Mouse (Mus musculus): ENCODE data around the gene Chst10. TPM values are rescaled to one million over a fixed set of nuclear protein-coding genes. Genes with fewer than 3 reads are reported as not detected.

The Chst10 gene
- polyA plus RNA-seq (2015; fragmentation: Nextera tagmentation; extraction: Ambion mirVana), result 2.0 and 2.7 TPM in 2 replicates

DNA sequence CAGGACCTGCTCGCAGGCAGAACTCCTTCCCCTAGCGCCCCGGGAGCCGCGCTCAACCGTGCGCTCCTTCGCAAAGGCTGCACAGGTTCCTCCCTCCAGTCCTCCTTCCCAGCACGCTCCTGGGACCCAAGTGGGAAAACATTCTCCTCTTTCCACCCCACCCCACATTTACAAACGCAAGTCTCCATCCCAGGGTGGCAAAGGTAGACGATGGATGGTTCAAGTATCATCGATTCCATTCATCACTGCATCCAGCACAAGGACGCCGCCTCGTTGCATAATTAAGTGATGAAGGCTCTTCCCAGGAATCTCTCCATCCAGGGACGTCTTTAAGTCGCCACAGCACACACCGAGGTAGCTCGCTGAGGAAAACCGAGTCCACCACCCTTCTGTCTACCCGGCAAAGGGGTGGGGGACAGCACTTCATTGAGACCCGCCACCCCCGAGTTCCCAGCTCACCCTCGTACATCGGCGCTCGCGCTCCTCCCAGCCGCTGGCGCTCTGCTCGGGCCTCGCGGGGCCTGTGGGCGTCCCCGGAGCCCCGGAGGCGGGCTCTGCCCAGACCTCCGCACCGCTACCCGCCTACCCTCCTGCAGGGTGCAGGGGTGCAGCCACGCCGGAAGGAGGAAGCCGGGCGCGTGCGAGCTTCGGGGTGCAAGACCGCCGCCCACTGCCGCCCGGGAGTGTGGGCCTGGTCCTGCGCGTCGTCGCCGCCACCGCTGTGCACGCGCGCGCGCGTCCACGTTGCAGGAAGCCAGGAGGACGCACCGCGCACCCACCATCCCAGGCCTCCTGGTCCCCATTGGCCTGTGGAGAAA lies at the start of gene Chst10:
Gene Chst10, minus strand, starts transcription at position 731 of the 818 bp plus-strand sequence.
- under 1% methylated on average over 63 of the region's 67 CpGs for WGBS
- peak within 1 kb of the TSS; percentile 78 for H3K9ac ChIP-seq
- H3K4me2 ChIP-seq, result peak within 1 kb of the TSS; percentile 87
- H3K4me1 ChIP-seq, result peaks cover 8% of the 10 kb centered on the region; the same call in 1 of the 2 replicates
- no peaks in the 10 kb centered on the region for H3K9me3 ChIP-seq
- peaks cover 35% of the 10 kb centered on the region for H3K27me3 ChIP-seq (replicated peaks)
- no peak within 1 kb of the TSS for H3K27ac ChIP-seq (replicated peaks)
- peak within 1 kb of the TSS; percentile 68 for H3K4me3 ChIP-seq
- H3K36me3 ChIP-seq, result no peaks in the 10 kb centered on the region
- ATAC-seq (ENCODE audit: extremely low read depth, insufficient number of reproducible peaks, low FRiP score, low TSS enrichment), result peak; percentile 77

DNA sequence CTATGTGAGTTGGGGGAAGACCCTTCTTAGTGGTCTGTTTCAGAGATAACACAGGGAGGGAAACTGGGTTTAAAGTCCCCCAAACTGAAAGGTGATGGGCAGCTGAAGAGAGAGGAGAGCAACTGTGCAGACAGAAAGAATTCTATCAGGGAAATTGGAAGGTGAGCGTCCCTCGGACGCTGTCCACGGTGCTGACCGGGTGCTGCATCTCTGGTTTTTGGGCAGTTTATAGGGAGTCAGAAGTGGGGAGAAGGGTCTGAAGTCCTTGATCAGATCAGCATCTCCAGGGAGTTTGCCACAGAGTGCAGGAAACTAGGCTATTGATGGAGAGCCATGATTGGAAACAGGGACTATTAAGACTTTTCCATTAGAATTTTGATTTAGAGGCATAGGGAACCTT lies 41.6 kb upstream of the Chst10 start:
- 0 out of 2 replicates have a peak, but pooled peaks cover 8% of the 10 kb centered on the region for H3K27me3 ChIP-seq (replicated peaks)
- H3K4me1 ChIP-seq, result no peaks in the 10 kb centered on the region
- no peak for ATAC-seq (ENCODE audit: extremely low read depth, insufficient number of reproducible peaks, low FRiP score, low TSS enrichment)
- H3K36me3 ChIP-seq, result no peaks in the 10 kb centered on the region
- no peak overlapping the region for H3K27ac ChIP-seq (replicated peaks)
- no peaks in the 10 kb centered on the region for H3K9me3 ChIP-seq
- 3% methylated on average over 5 of the region's 5 CpGs for WGBS
- H3K4me2 ChIP-seq, result no peak overlapping the region
- H3K9ac ChIP-seq, result no peak overlapping the region
- no peak overlapping the region for H3K4me3 ChIP-seq

DNA sequence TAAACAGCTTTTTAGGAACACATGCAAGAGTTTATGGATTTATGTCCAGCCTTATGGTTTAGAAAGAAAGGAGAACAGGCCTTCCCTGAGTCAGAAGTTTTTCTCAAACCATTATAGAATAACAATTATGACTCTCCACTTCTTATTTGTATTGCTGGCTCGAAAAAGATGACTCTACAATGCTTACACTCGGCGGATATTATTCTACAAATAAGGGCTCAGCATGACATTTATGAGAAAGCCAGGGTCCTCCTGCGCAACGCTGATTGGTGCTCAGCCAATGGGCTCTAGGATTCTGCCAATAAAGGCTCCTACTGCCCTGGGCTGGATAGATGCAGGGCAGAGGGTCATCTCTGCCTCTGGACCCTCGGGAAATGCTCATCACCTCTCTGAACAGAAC lies 40.9 kb upstream of the Chst10 start, which contains the start of gene Nms:
Gene Nms, plus strand, starts transcription at position 301 of the 400 bp plus-strand sequence.
- no peak within 1 kb of the TSS for H3K9ac ChIP-seq
- WGBS, result 69% methylated on average over 6 of the region's 6 CpGs
- H3K4me1 ChIP-seq, result no peaks in the 10 kb centered on the region
- no peak within 1 kb of the TSS for H3K4me2 ChIP-seq
- H3K27ac ChIP-seq (replicated peaks), result no peak within 1 kb of the TSS
- no peak within 1 kb of the TSS for H3K4me3 ChIP-seq
- no peak for ATAC-seq (ENCODE audit: extremely low read depth, insufficient number of reproducible peaks, low FRiP score, low TSS enrichment)
- H3K36me3 ChIP-seq, result no peaks in the 10 kb centered on the region
- H3K9me3 ChIP-seq, result no peaks in the 10 kb centered on the region
- 0 out of 2 replicates have a peak, but pooled peaks cover 5% of the 10 kb centered on the region for H3K27me3 ChIP-seq (replicated peaks)

DNA sequence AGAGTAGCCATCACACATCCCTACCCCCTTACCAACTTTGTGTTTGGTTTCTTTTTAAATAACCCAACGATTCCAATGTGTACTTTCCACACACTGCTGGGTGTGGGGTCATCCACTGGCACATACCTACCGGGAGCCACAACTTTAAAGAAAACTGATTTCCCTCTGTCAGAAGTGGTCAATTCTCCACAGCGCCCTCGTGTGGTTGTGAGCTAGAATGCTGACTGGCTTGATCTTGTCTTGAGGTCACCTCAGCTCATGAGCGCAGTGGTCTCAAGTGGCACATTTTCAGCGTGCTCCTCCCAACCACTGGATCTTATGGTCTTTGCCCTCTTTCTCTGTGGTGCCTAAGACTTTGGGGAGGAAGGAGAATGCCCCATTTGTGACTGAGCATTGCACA lies 38.8 kb upstream of the Chst10 start:
- no peaks in the 10 kb centered on the region for H3K9me3 ChIP-seq
- H3K4me3 ChIP-seq, result no peak overlapping the region
- H3K4me1 ChIP-seq, result no peaks in the 10 kb centered on the region
- 21% methylated on average over 6 of the region's 6 CpGs for WGBS
- H3K9ac ChIP-seq, result no peak overlapping the region
- H3K27ac ChIP-seq (replicated peaks), result no peak overlapping the region
- ATAC-seq (ENCODE audit: extremely low read depth, insufficient number of reproducible peaks, low FRiP score, low TSS enrichment), result no peak
- H3K27me3 ChIP-seq (replicated peaks), result no peaks in the 10 kb centered on the region
- H3K4me2 ChIP-seq, result no peak overlapping the region
- no peaks in the 10 kb centered on the region for H3K36me3 ChIP-seq

DNA sequence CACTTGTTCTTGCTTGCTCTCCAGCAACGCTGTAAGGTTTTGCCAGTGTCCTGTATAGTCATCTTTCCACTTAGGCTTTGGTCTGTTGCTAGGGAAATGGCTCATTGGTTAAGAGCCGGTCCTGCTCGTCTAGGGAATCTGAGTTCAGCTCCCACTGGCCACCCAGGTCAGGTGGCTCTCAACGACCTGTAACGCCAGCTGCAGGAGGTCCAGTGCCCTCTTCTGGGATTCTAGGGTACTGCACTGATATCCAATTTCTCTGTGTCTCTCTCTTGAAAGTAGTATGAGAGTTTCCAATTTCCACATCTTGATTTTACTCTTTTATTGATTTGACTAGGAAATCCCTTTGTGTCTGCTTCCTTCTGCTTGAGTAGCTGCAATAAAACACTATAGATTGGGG lies 36.7 kb upstream of the Chst10 start:
- Histone ChIP-seq H3K9ac (no peak overlapping the region), H3K9me3 (no peaks in the 10 kb centered on the region), H3K27me3 (replicated peaks) (no peaks in the 10 kb centered on the region), H3K4me2 (no peak overlapping the region), H3K27ac (replicated peaks) (no peak overlapping the region), H3K4me1 (no peaks in the 10 kb centered on the region), H3K4me3 (no peak overlapping the region), H3K36me3 (no peaks in the 10 kb centered on the region)
- WGBS, result 39% methylated on average over 5 of the region's 5 CpGs
- no peak for ATAC-seq (ENCODE audit: extremely low read depth, insufficient number of reproducible peaks, low FRiP score, low TSS enrichment)

DNA sequence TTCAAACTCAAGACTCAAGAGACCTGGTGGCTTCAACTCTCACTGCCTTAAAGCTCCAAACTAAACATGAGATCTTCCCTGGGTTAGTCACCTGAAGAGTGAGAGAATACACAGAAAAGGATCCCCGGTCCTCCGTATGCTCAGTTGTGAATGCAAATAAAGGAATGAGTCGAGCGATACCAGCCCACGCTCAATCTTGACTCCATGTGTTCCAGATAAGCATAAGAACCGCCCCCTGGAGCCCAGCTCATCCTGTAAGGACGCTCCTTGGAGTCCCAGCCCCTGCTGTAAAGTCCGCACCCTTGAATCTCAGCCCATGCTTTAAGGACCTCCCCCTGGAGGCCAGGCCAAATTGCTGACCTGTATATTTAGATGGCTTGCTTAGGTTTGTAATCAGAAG lies 32.8 kb upstream of the Chst10 start:
- Histone ChIP-seq H3K27me3 (replicated peaks) (no peaks in the 10 kb centered on the region), H3K27ac (replicated peaks) (no peak overlapping the region), H3K36me3 (no peaks in the 10 kb centered on the region), H3K9me3 (no peaks in the 10 kb centered on the region), H3K4me3 (no peak overlapping the region), H3K4me2 (no peak overlapping the region), H3K9ac (no peak overlapping the region), H3K4me1 (no peaks in the 10 kb centered on the region)
- no peak for ATAC-seq (ENCODE audit: extremely low read depth, insufficient number of reproducible peaks, low FRiP score, low TSS enrichment)
- WGBS, result 51% methylated on average over 8 of the region's 8 CpGs

DNA sequence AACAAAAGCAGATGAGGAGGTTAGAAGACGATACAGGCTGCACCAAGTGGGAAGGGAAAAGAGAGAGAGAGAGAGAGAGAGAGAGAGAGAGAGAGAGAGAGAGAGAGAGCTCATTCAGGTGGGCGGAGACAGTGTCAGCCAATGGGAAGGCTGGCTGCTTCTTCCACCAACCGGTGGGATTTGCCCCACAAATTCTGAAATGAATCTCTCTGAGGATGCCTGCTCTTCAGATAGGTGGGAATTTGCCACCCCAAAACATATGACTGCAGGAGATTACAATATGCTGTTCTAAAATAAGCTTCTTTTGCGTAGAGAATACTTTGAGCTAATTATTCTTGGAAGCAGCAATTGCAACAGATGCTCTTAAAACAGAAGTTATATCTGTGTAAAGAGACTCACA lies 31.5 kb upstream of the Chst10 start:
- Histone ChIP-seq H3K27ac (replicated peaks) (no peak overlapping the region), H3K27me3 (replicated peaks) (no peaks in the 10 kb centered on the region), H3K4me2 (no peak overlapping the region), H3K9me3 (no peaks in the 10 kb centered on the region), H3K4me1 (no peaks in the 10 kb centered on the region), H3K9ac (no peak overlapping the region), H3K4me3 (no peak overlapping the region), H3K36me3 (no peaks in the 10 kb centered on the region)
- WGBS, result 64% methylated on average over 4 of the region's 4 CpGs
- no peak for ATAC-seq (ENCODE audit: extremely low read depth, insufficient number of reproducible peaks, low FRiP score, low TSS enrichment)

DNA sequence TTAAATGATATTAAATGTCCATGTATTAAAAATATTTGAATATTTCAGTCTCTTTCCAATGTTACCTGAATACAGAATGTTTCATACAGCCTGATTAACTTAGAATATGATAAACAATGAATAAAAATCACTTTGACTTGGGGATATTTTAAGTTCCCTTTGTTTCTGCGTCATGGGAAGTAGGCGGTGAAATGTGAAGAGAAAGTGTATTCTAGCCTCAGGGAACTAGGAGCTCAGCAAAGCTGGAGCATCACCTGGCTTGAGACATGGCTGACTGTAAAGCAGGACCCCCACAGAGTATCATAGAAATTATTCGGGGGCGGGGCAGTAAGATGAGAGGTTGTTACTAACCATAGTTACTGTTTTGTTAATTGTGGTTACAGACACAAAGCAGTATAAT lies 31.0 kb upstream of the Chst10 start:
- Histone ChIP-seq H3K9ac (no peak overlapping the region), H3K4me1 (no peaks in the 10 kb centered on the region), H3K27me3 (replicated peaks) (no peaks in the 10 kb centered on the region), H3K36me3 (no peaks in the 10 kb centered on the region), H3K9me3 (no peaks in the 10 kb centered on the region), H3K4me2 (no peak overlapping the region), H3K27ac (replicated peaks) (no peak overlapping the region), H3K4me3 (no peak overlapping the region)
- no peak for ATAC-seq (ENCODE audit: extremely low read depth, insufficient number of reproducible peaks, low FRiP score, low TSS enrichment)
- WGBS, result 73% methylated on average over 4 of the region's 4 CpGs

DNA sequence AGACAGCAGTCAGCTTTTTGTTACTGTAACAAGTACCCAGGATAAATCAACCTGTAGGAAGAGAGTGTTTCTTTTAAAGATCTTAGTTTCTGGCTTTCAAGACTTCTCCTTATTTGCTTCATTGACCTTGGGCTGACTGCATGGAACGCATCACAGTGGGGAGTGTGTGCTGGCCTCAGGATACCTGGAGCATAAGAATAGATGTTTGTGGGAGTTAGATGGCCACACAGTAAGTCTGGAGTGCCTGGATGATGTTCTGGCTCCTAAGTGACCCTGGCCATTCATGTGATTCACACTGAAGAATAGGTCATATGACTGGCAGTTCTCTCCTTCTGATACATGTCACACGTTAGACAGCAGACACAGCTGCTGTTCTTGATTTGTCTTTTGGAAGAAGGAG lies 6.0 kb upstream of the Chst10 start:
- no peak overlapping the region for H3K4me2 ChIP-seq
- no peaks in the 10 kb centered on the region for H3K36me3 ChIP-seq
- 62% methylated on average over 2 of the region's 2 CpGs for WGBS
- no peaks in the 10 kb centered on the region for H3K27me3 ChIP-seq (replicated peaks)
- no peaks in the 10 kb centered on the region for H3K9me3 ChIP-seq
- no peak overlapping the region for H3K4me3 ChIP-seq
- H3K9ac ChIP-seq, result no peak overlapping the region
- no peaks in the 10 kb centered on the region for H3K4me1 ChIP-seq
- no peak overlapping the region for H3K27ac ChIP-seq (replicated peaks)
- ATAC-seq (ENCODE audit: extremely low read depth, insufficient number of reproducible peaks, low FRiP score, low TSS enrichment), result no peak

DNA sequence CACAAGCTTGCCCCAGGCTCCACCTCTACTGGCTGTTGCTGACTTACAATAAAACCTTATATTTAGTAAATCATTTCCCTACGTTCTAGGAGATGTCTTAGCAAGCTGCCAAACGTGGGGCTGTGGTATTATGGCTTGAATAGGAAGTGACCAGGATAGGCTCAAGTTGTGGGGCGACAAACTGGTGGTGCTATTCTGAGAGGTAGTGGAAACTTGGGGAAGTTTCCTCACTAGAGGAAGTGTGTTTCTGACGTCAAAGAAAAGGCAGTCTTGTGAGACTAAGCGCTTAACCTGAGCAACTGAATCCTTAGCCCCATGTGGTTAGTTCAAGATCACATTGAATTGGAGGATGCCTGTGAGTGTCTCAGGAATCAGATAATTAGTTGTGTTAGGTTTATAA lies 4.6 kb upstream of the Chst10 start:
- Histone ChIP-seq H3K9ac (no peak overlapping the region), H3K4me1 (0 out of 2 replicates have a peak, but pooled peaks cover 3% of the 10 kb centered on the region), H3K27ac (replicated peaks) (no peak overlapping the region), H3K9me3 (no peaks in the 10 kb centered on the region), H3K27me3 (replicated peaks) (peaks cover 8% of the 10 kb centered on the region), H3K4me2 (no peak overlapping the region), H3K36me3 (no peaks in the 10 kb centered on the region), H3K4me3 (no peak overlapping the region)
- ATAC-seq (ENCODE audit: extremely low read depth, insufficient number of reproducible peaks, low FRiP score, low TSS enrichment), result no peak
- WGBS, result 55% methylated on average over 5 of the region's 5 CpGs

DNA sequence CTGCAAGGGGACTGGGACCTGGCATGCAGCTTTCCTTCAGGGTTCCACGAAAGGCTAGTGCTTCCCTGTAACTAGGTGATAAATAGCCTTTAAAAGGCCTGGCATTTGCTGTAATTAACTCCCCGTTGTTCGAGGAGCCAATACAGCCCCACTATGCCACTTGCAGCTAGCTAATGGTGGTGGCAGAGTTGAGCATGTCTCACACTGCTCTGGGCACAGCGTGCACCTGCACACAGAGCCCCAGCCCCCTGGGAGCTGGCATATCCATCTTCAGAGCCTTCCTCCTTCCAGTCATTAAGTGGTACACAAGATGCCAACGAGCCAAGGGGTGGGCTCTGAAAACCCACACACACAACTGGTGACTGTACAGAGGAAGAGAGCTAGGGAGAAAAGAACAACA lies 4.9 kb downstream of the Chst10 start:
- peaks cover 5% of the 10 kb centered on the region; the same call in 1 of the 2 replicates for H3K4me1 ChIP-seq
- no peak overlapping the region for H3K4me3 ChIP-seq
- no peaks in the 10 kb centered on the region for H3K9me3 ChIP-seq
- H3K27me3 ChIP-seq (replicated peaks), result peaks cover 30% of the 10 kb centered on the region
- no peaks in the 10 kb centered on the region for H3K36me3 ChIP-seq
- H3K4me2 ChIP-seq, result no peak overlapping the region
- H3K27ac ChIP-seq (replicated peaks), result no peak overlapping the region
- WGBS, result 73% methylated on average over 5 of the region's 5 CpGs
- H3K9ac ChIP-seq, result no peak overlapping the region
- ATAC-seq (ENCODE audit: extremely low read depth, insufficient number of reproducible peaks, low FRiP score, low TSS enrichment), result no peak

DNA sequence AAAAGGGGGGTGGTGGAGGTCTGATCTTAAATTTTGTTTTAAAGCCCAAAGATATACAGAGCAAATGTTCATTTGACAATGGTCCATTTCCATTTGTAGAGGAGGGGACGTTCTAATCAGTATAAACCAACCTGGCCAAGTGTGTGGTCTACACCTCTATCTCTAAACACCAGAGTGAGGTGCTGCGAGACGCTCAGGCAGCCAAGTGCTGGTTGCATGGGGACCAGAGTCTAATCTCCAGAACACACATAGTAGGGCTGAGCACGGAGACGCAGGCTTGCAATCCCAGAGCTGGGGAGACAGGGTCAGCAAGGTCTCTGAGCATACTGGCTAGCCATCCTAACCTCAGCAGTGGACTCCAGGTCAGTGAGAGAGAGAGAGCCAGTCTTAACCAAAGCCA lies 6.5 kb downstream of the Chst10 start:
- no peak overlapping the region for H3K4me3 ChIP-seq
- H3K4me1 ChIP-seq, result peaks cover 7% of the 10 kb centered on the region
- H3K9me3 ChIP-seq, result no peaks in the 10 kb centered on the region
- no peaks in the 10 kb centered on the region for H3K36me3 ChIP-seq
- no peak overlapping the region for H3K27ac ChIP-seq (replicated peaks)
- WGBS, result 72% methylated on average over 5 of the region's 5 CpGs
- H3K27me3 ChIP-seq (replicated peaks), result peaks cover 16% of the 10 kb centered on the region
- H3K4me2 ChIP-seq, result no peak overlapping the region
- no peak for ATAC-seq (ENCODE audit: extremely low read depth, insufficient number of reproducible peaks, low FRiP score, low TSS enrichment)
- no peak overlapping the region for H3K9ac ChIP-seq
